In the genomic region with DNA sequence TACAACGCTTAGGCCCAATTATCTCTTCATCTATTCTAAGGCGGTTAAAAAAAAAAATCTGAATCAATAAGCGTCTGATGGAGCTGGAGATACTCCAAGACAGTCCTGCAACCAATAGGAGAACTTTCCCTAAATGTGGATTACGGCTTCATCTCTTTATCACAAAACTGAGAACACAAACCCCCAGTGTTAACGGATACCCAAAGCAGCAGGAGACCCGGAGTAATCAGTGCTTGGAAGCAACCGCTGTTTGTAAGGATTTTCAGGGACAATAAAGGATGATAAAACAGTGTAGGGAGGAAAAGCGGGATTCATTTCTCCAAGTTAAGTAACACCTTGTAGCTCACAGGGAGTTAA, we compare ENCODE assay signal across 8 mouse cellular contexts. TPM values are rescaled to one million over a fixed set of nuclear protein-coding genes. Genes with fewer than 3 reads are reported as not detected.
DNase-seq lines count a peak whose midpoint lies in the region; ATAC-seq and TF ChIP-seq lines count a peak whose summit lies in the region.

No protein-coding gene starts in this region.

- H3K79me2 ChIP-seq in liver, adult 2 months (ENCODE audit: control insufficient read depth, insufficient read depth, low read length), result peaks cover 10% of the 10 kb centered on the region

- H3K4me2 ChIP-seq in hindbrain, embryonic 12.5 days (replicated peaks), result peak overlapping the region; percentile 61
- H3K4me2 ChIP-seq in midbrain, embryonic 15.5 days, result peak overlapping the region; percentile 83

- no peaks in the 10 kb centered on the region for H3K9me3 ChIP-seq in embryonic facial prominence, embryonic 10.5 days
- no peaks in the 10 kb centered on the region for H3K9me3 ChIP-seq in hindbrain, embryonic 12.5 days (replicated peaks)
- no peaks in the 10 kb centered on the region for H3K9me3 ChIP-seq in midbrain, embryonic 15.5 days

- 3% methylated on average over 8 of the region's 8 CpGs for whole genome bisulfite sequencing in liver, adult 2 months
- WGBS in embryonic facial prominence, embryonic 10.5 days, result 5% methylated on average over 8 of the region's 8 CpGs
- WGBS in hindbrain, embryonic 12.5 days, result 7% methylated on average over 8 of the region's 8 CpGs
- WGBS in midbrain, embryonic 15.5 days, result 2% methylated on average over 8 of the region's 8 CpGs

- H3K9ac ChIP-seq in liver, adult 2 months (ENCODE audit: low read depth, low read length), result peak overlapping the region; percentile 96
- H3K9ac ChIP-seq in hindbrain, embryonic 12.5 days, result peak overlapping the region; percentile 98
- peak overlapping the region; percentile 99 for H3K9ac ChIP-seq in midbrain, embryonic 15.5 days

- H3K4me1 ChIP-seq in liver, adult 2 months (ENCODE audit: control insufficient read depth, insufficient read depth, low read length), result peaks cover 15% of the 10 kb centered on the region; the same call in 1 of the 2 replicates
- peaks cover 19% of the 10 kb centered on the region for H3K4me1 ChIP-seq in embryonic facial prominence, embryonic 10.5 days
- H3K4me1 ChIP-seq in hindbrain, embryonic 12.5 days, result peaks cover 21% of the 10 kb centered on the region
- peaks cover 32% of the 10 kb centered on the region for H3K4me1 ChIP-seq in midbrain, embryonic 15.5 days

- ATAC-seq in hindbrain, embryonic 12.5 days (ENCODE audit: low FRiP score), result peak; percentile 0; the same call in 1 of the 2 replicates
- ATAC-seq in midbrain, embryonic 15.5 days (replicated peaks), result no peak; the same call in 1 of the 2 replicates

- TF ChIP-seq POLR2A in liver, adult 2 months (IDR thresholded peaks at IDR 0.05; ENCODE audit: extremely low read depth, insufficient read depth, low read length), result no peak

- TF ChIP-seq CTCF in liver, adult 2 months (IDR thresholded peaks at IDR 0.05; ENCODE audit: low read depth, low read length), result no peak

- peak overlapping the region; percentile 97 for H3K4me3 ChIP-seq in liver, adult 2 months (ENCODE audit: insufficient read depth, low read depth, low read length)
- H3K4me3 ChIP-seq in embryonic facial prominence, embryonic 10.5 days, result peak overlapping the region; percentile 90
- peak overlapping the region; percentile 91 for H3K4me3 ChIP-seq in hindbrain, embryonic 12.5 days
- H3K4me3 ChIP-seq in midbrain, embryonic 15.5 days, result peak overlapping the region; percentile 97

- intact Hi-C loops in gastrocnemius, postnatal 14 days (cut with DNase I; ENCODE audit: low total_unique reads), result no loop called here

- peak; percentile 70 for DNase-seq in liver, adult 2 months (ENCODE audit: extremely low read depth, low read depth, low spot score)
- no peak for DNase-seq in liver
- no peak for DNase-seq in embryonic facial prominence, embryonic 10.5 days (ENCODE audit: low spot score)
- no peak for DNase-seq in urinary bladder, postnatal 14 days (ENCODE audit: low spot score)
- no peak for DNase-seq in gastrocnemius, postnatal 14 days
- no peak for DNase-seq in spleen, postnatal 36 days (ENCODE audit: low spot score in 2 of 2)

- no peaks in the 10 kb centered on the region for H3K27me3 ChIP-seq in liver, adult 2 months (ENCODE audit: control insufficient read depth, insufficient read depth, low read length)
- peaks cover 34% of the 10 kb centered on the region for H3K27me3 ChIP-seq in embryonic facial prominence, embryonic 10.5 days (replicated peaks; ENCODE audit: low read depth, poor library complexity, severe bottlenecking)
- peaks cover 8% of the 10 kb centered on the region for H3K27me3 ChIP-seq in hindbrain, embryonic 12.5 days
- H3K27me3 ChIP-seq in midbrain, embryonic 15.5 days (replicated peaks), result no peaks in the 10 kb centered on the region

- H3K27ac ChIP-seq in liver, adult 2 months (replicated peaks; ENCODE audit: insufficient read depth, low read depth, low read length), result peak overlapping the region; percentile 91
- H3K27ac ChIP-seq in embryonic facial prominence, embryonic 10.5 days (replicated peaks), result peak overlapping the region; percentile 97
- H3K27ac ChIP-seq in hindbrain, embryonic 12.5 days, result peak overlapping the region; percentile 97
- H3K27ac ChIP-seq in midbrain, embryonic 15.5 days, result peak overlapping the region; percentile 99

- no peaks in the 10 kb centered on the region for H3K36me3 ChIP-seq in liver, adult 2 months (ENCODE audit: control insufficient read depth, insufficient read depth, low read length)
- H3K36me3 ChIP-seq in embryonic facial prominence, embryonic 10.5 days (replicated peaks), result peaks cover 4% of the 10 kb centered on the region
- 0 out of 2 replicates have a peak, but pooled peaks cover 4% of the 10 kb centered on the region for H3K36me3 ChIP-seq in hindbrain, embryonic 12.5 days
- H3K36me3 ChIP-seq in midbrain, embryonic 15.5 days (replicated peaks), result no peaks in the 10 kb centered on the region

RNA-seq across cellular contexts. Expression of a gene that starts 0.9 kb away (rescaled TPM):
- 4.5 and 6.0 TPM in 2 replicates for total RNA-seq in liver, adult 2 months (2014; rRNA removed)
- polyA plus RNA-seq in liver, adult 2 months (2012; rRNA removed), result 0.98 and 1.1 TPM in 2 replicates
- 3.8 and 4.4 TPM in 2 replicates for polyA plus RNA-seq in embryonic facial prominence, embryonic 10.5 days (2016; fragmentation: Nextera tagmentation; extraction: Ambion mirVana)
- 8.9 and 9.4 TPM in 2 replicates for polyA plus RNA-seq in hindbrain, embryonic 12.5 days (2016; fragmentation: Nextera tagmentation; extraction: Ambion mirVana)
- polyA plus RNA-seq in midbrain, embryonic 15.5 days (2015; fragmentation: Nextera tagmentation; extraction: Ambion mirVana), result 6.0 and 6.4 TPM in 2 replicates
- 1 to 10 TPM; 5.7 to 6.4 TPM for total RNA-seq in gastrocnemius, postnatal 14 days (2021)
